Mouse (Mus musculus) liver, postnatal 0 days (tissue): ENCODE measurements around the gene Nsd1.

Experiments used
- CTCF ChIP-seq: sonication (generic); IDR thresholded peaks from 2 replicates; pipeline ENCODE4 v1.5.1; 2016; ENCODE audit warnings: antibody characterized with exemption, low read depth
- EP300 ChIP-seq: IDR thresholded peaks from 2 replicates; pipeline ENCODE4 v1.6.1; 2016; ENCODE audit warnings: antibody characterized with exemption, low read depth, mild to moderate bottlenecking

- no peak for TF ChIP-seq CTCF
- TF ChIP-seq EP300, result no peak
Observed at GRCm38 (mm10) chr13:55252820-55253219, 43.2 kb downstream of the Nsd1 start.
